Mouse (Mus musculus): ENCODE measurements around the gene Shisa6. TPM values are rescaled to one million over a fixed set of nuclear protein-coding genes. Genes with fewer than 3 reads are reported as not detected.
"Not testable (repeated sequence)": the region's sequence is repeated elsewhere in the genome, so short reads cannot be mapped to it uniquely, and the experiment has no call there.

The Shisa6 gene
- total RNA-seq, 1 experiment from 2014 or later, result 0.56 TPM

DNA sequence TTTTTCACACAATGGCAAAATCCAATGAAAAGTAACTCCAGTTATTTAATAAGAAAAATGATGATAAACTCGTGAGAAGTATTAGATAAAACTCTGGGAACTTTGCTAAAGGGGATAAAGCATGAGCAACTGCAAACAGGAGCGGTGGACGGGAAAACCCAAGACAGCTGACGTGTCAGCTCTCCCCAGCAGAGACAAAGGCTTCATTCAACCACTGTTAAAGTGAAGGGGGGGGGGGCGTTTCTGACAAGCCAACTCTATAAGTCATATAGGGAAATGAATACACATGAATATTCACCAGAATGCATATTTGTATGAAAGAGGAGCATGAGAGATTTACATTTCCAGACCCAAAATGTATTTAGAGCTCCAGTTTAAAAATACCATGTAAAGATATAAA, 83.1 kb downstream of the Shisa6 start:
- no peak for DNase-seq

DNA sequence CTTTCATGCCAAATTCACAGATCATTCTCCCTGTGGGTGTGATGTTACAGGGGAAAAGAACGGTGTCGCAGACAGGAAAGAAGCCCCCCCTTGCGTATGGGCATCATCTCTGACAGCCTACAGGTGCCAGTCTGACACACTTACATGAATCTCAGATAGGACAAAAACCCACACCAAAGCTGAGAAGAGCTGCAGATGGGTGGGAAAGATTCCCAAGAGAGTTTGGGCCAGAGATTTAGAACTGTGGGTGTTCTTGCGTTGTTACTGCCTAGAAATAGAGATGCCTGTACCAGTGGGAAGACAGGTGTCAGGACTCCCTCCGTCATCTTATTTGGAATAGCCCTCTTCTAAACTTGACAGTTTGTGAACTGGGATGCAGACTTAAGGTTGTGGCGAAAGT, 99.6 kb downstream of the Shisa6 start:
- DNase-seq, result no peak

DNA sequence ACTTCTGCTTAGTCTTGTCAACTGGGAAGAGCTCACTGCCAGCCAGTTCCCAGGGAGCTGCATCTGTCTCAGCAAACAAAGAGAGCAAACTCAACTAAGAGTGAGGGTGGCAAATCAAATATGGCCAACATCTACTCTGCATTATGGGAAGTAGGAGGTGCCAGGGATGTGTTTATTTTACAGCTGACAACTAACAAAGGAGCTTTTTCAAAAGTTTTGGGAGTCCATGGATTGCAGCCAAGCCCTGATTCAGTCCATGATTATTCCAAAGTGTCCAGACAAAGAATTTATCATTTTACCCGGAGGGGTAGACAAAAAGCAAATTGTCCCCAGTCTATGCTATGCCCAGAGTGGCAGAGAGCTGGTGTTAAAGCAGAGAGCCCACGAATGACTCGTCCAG, 107.5 kb downstream of the Shisa6 start:
- no peak for DNase-seq

DNA sequence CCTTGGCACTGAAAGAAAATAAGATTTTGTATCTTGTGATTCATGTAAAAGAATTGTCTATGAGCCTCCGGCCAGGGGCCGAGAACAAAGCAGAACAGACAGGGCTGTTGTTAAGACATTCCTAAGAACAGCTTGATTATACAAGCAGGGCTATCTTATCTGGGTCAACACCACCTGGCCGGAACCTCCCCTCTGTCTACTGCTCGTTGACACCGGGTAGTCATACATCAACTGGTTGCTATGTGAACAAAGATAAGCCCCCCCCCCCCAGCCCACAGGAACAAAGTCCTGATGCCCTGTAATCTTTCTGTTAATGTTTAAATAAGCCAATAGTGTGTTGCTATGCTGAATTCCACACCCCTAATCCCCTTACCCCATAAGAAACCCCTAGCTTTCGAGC, 117.0 kb downstream of the Shisa6 start:
- not testable (repeated sequence) for DNase-seq

DNA sequence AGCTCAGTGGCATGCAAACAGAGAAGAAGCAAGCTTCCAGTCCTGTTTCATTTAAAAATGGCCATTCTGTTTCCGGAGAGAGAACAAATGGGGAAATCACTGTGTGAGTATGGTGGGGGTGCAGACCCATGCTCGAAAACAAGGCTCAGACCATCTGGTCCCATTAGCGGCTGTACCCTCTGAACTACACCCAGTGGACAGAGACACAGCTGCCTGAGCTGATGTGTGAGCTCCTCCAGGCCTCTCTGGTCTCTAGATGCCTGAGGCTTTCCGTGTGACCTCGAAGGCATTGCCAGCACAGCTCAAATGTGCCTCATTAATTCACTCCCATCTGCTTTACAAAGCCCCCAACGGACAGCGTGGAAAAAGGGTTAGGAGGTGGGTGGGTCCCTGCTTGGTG, 125.7 kb downstream of the Shisa6 start:
- no peak for DNase-seq

DNA sequence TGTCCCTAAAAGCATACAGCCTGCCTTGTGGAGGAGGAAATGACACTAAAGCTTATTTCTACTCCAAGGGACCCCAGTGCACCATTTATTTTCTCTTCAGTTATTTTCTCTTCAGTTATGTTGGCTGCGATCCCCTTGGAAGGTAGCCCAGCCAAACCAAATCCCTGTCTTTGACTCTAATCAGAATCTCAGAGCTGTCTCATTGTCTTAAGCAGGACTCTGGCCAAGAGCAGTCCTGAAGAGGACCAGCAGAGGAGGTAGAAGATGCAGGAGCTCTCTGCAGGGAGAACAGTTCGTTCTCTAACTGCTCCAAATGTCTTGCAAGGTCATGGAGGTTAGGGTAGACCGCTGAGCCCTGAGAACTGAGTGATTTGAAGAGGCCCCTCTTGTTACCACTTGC, 138.2 kb downstream of the Shisa6 start:
- no peak for DNase-seq

DNA sequence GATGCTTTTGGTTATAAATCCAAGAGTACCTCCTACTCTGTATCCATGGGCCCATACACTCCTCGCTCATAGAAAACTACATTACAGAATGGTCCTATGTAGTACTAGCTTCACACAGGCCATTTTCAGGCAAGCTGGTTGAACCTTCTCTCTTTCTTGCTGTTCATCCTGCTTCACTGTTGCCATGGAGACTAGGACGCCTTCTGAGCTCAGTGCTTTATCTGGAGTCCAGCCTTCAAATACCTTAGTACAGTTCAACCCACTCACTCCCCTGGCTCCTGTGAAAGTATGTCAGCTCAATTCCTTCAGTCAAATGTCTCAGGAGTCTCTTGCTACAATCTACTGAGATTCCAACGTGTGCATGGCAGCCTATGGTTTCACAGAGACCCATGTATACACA, 154.0 kb downstream of the Shisa6 start:
- DNase-seq, result no peak

DNA sequence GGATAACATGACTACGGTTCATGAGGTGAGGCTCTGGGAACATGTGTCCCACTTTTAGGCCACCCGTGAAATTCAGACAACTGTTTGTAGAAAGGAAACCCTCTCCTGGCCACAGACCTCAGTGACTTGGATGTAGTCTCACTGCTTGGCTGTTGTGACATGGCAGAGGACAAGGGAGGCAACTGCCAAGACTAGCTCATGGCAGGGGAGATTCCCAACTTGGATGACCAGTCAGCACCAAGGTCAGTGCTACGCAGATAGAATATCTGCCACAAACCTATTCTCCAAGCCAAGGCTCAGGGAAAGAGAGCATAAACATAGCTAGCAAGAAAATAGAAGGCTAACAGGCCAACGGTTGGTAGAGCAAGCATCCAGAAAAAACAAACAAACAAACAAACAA, 156.0 kb downstream of the Shisa6 start:
- DNase-seq, result no peak

DNA sequence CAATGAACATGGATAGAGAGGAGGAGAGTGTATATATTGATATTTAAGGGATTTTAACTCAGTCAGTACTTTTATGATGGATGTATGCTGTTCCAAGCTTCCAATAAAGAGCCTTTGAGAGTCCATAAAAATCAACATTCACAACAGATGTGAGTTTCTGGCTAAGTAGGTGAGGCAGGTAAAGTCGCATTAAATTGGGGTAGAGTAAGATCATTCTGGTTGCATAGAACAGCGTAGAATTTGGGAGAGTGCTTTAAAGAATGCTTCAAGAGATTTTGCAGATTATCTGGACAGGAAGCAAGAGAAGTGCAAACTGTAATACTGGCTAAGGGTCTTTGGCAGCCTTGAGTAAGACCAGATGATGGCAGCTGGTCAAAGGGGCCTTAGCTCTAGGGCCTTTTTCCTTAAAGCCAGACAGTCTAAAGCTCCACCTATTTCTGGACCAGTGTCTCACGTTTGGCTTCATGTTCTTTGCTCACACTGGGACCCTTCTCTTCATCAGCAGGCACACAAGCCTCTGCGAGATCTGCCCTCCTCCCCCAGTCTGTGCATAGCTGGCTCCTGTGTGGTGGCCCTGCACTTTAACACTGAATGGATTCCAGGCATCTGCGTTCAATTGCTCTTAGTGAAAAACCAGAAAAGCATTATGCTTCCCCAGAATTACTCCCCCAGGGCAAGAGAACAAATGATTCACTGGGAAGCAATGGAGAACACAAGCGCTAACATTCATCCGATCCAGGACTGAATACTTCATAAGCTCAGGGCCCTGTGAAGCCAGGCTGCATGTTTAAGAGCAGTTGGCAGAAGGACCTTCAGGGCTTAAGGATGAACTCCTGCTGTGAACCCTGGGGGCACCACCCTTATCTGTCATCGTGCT, 158.7 kb downstream of the Shisa6 start:
- no peak for DNase-seq

DNA sequence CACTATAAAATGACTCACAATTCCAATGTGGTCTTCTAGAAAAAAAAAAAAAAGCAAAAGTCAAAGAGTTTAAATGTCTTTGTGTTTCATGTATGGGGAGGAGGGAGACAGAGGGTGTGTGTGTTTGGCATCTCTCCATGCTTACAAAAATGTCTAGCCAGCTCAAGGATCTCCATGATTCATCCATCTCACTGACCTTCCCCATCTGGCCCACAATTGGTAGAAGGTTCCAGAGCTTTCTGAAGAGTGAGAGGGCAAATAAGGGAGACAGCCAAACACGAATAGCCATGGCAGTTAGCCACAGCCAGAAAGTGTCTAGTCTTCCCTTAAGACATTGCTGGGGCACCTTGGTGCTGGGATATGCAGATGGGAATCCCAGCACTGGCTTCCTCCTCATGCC, 166.0 kb downstream of the Shisa6 start:
- DNase-seq, result no peak

DNA sequence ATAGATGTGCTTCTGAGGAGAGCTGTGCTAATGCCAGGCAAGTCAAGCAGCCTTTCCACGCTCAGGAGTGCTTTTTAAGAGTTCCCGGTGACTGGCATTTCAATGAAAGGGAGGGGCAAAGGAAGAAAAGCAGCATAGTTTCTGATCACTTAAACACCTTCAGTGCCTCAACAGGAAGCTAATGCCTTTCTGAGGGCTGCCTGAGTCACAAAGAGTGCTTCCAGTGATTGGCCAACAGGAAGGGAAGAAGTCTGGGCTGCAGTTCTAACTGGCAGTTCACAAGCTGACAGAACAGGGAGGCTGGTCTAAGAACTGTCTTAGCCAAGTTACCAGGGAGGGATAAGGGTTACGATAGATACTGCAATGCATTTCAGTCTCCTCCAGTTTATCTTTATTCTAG, 180.9 kb downstream of the Shisa6 start:
- no peak for DNase-seq

DNA sequence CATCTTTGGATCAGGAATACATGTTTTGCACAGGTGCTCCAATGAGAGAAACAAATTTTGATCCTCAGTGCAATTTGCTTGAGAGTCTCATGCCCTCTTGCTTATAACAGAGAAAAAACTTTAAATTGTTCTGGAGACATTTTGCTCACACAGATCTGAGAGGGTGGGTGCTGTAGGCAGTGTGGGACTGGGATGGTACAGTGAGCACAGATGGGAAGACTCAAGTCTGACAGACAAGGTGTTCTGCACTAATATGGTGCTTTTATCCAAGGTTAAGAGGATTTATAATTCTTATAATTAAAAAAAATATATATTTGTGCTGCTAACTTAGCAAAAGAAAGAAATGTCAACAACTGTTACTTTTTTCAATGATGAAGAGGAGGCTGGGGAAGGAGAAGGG, 189.5 kb downstream of the Shisa6 start:
- DNase-seq, result no peak

DNA sequence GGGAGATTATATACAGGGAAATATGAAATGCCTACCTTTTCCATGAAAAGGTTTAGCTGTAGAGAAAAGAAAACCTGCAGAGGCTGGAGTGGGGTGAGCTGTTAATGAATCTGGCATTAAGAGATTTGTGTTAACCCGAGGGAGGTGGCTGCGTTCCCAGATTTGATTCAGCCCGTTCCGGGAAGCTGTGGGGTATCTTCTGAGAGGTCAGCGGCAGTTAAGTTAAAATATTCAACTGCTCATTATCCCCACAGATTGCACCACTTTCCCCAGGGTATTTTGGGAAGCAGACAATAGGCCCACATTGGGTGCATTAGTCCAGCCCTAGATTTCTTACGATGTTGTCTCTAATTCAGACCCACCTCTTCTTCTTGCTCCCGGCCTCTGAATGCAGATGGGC, 213.0 kb downstream of the Shisa6 start:
- DNase-seq, result no peak

DNA sequence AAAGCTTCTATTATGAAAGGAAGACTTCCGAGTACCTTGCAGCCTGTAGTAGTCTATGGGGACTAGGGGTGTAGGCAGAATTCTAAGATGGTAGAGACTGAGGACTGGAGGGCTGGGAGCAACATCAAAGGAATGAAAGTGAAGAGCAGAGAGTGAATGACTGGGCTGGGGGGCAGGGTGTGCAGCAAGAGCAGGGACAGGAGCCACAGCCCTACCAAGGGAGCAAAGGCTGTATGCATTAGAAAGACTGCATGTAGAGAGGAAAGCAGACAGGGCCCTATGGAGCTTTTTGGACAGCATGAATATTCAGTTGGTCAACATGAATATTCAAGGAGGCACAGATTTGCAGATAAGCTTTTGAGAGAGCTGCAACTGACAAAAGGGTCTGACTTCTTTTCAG, 221.4 kb downstream of the Shisa6 start:
- DNase-seq, result no peak

DNA sequence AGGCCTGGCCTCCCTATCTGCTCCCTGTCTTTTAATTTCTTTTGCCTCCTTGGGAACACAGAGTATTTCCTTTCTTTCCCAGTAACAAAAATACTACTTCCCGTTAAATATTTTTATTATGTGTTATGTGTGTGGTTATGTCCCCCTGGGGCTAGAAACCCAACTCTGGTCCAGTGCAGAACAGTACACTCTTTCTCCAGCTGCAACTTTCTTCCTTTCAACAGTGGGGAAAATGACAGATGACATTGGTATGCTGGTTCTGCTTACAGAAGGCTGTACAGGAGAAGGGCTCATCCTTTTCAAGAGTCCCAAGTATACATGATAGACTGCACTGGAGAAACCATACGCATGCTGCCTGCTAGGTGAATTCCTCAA, 251.1 kb downstream of the Shisa6 start:
- DNase-seq, result no peak

DNA sequence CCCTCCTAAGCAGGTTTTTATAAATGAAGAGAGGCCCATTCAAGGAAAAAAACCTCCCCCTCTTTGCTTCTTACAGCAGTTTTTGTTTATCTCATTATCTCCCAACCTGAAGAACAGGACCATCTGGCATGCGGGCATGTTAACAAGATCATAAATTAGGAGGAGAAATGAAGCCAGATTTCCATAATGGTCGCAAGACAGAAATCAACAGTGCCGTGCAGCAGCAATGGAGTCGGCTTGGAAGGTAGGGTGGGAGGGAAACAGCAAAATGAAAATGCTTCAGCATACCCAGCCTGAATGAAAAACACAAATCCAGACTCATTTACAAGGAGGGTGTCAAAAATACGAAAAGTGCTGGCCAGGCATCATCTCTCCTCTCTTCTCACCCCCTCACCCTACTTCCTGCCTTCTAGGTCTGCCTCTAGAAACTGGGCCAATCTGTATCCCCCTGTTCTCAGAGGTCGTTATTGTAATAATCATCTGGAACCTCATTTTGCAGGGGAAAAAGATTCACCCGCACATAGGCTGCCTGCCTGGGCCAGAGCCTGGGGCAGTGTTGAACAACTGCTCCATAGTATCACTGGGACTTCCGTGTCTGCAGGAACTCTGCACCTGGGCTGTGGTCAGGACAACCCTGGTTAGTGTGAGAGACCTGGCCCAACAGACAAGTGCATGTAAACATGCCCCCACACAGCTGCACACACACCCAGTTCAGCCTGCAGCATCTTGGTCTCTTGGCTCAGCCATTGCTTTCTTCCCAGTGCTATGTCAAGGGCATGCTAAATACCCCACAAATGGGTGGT, 251.7 kb downstream of the Shisa6 start:
- no peak for DNase-seq

DNA sequence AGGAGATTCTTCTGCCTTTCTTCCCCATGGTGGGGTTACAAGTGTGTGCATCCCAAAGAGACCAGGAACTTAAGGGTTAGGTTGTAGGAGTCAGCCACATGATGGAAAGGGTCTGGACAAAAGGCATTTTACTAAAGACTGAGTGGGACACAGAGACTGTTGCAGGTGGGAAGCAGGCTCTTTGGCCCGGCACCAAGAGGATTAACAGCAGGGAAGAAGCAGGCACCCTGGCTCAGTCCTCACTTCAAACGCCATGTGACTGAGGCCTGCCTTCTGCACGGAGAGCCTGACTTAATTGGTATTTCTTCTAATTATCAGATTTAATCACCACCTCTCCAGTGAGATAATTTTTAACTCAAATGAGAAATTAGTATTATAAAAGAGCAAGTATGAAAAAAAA, 258.7 kb downstream of the Shisa6 start:
- no peak for DNase-seq

DNA sequence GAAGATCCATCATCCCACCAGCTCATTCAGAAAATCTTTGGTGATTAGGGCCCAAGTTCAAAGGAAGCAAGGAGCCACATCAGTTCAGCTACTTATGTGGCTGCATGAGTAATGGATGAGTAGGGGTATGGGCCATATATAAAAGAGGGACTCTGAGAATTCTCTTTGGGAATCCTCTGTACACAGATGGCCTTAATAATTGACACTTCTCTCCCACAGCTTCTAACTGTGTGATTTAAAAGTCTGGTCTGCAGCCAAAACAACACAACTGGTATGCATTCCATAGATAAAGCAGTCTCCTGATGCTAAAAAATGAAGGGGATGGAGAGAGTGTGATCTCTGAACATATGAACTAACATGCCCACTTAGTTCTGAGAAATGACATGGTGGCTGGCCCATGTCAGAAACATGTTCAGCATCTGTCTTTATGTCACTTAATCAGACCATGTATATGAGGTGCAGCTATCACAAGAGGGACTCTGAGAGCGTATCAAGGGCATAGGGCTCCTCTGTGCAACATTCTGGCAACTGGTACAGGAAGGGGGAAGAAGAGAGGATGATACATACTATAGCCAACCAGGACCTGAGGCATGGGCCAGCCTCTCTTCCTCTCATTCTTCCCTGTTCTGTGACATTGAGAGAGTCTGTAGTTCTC, 260.3 kb downstream of the Shisa6 start:
- DNase-seq, result no peak

DNA sequence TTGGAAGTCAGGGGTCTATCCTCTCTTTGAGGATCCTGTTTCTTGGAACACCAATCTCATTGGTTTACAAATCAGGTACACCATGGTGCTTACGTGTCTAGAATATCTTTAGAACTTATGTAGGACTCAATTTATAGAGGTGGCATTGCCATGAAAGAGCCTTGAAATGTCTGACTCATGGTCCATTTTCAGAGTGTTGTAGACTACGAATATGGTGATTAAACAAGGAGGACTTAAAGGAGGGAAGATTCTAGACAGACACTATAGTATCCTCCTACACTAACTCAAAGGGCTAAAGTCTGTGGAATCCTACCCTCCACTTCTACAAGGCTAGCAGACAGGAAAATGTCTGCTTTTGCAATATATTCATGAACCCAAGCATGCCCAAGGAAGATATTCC, 265.6 kb downstream of the Shisa6 start:
- no peak for DNase-seq

DNA sequence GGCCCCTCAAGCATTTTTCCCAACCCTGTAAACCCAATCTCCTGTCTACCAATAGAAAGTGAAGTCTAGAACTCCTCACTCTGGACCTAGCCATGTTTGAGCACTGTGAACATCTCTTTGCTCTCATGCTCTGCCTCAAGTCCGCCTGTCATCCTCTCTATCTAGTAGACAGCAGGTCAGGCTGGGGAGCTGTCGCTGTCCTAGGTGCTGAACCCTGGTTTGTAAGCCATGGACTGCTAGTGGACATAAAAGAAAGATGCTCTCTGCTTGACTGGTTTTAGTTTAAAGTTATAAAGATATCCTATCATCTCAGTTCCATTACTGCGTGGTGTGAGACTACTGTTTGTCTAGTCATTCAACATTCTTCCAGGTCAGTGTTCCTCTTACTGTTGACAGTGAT, 266.9 kb downstream of the Shisa6 start:
- peak; percentile 76 for DNase-seq

DNA sequence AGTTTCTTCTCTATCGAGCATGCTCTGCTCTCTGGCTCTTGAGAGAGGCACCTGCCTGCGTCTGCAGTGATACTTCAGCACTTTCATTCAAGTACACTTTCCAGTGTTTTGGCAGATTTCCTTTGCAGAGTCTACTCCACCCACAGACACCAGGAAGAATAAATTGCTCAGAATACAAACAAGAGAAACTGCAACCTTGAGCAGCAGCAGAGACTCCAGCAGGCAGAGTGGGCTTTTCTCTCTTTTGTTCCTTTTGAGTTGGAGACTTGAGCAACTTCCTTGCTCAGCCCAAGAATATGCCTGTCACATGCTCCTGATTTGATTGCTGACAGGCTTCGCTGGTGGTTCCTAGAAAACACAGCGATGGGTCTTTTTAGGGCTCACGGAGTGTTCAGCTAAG, 278.6 kb downstream of the Shisa6 start:
- DNase-seq, result no peak

DNA sequence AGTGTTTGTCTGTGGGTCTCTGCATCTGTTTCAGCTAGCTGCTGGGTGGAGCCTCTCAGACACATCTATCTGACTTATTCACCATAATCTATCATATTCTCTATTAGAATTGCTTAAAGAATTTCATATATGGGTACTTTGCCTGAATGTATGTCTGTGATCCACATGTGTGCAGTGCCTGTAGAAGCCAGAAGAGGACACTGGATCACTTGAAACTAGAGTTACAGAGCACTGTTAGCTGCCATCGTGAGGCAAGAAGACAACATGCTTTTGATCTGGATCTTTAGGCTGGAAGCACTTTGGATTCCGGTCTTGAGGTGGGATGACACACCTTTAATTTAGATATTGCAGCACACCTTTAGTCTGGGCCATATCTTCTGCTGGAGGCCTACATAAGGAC, 289.2 kb downstream of the Shisa6 start:
- DNase-seq, result no peak

DNA sequence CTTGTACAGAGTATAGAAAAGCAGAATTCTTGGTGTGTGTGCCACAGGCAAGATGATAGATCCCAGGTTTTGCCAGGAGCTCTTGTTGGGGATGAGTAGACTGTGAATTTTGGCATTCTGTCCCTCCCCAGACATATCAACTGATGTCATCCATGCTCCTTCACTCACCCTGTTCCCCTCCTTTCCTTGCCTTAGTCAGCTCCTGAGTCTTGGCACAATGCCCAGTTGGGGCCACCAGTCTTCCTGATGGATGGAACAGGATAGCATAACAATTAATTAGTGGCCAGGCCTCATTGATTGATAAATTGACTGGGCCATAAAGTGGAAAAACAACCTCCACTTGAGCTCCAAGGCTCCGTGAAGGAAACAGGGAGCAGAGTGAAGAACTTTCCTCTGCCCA, 292.9 kb downstream of the Shisa6 start:
- peak; percentile 50 for DNase-seq
